Mouse (Mus musculus): ENCODE data around the gene Dbp. TPM values are rescaled to one million over a fixed set of nuclear protein-coding genes. Genes with fewer than 3 reads are reported as not detected.

Gene Dbp
- polyA plus RNA-seq, 1 experiment = 20.0 TPM

DNA sequence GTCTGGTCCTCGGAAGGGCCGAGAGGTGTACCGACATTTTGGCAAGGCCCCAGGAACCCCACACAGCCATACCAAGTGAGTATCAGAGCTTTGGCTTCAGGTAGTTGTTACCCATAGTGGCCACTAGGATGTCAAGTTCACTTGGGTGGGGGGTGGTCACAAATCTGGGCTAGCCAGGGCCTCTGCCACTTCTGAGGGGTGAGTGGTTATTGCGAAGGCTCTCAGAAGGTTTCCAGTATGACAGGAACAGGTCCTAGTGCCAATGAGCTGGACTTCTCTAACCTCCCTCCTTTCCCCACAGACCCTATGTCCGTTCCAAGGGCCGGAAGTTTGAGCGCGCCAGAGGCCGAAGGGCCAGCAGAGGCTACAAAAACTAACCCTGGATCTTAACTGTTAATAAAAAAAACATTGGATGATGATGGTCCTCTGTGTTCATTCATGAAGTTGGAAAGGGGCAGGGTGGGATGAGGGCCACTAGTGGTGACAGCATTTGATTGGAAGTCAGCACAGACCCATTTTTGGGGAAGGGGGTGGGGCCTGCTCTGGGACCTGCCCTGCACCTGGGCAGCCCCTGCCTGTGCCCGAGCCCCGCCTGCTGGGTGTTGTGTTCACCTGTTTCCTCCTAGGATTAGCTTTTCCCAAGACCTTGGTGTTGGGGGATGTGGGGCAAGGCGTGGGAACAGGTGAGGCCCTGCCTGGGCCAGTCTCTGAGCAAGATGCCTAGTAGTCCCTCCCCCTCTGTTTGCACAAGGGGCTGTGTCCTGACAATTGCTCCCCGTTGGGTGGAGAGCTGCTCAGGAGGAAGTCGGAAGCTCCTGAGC lies 15.7 kb downstream of the Dbp start, which contains the start of gene Fam83e:
TSS of gene Fam83e (plus strand) at position 800 of the 821 bp plus-strand sequence.
- no peaks in the 10 kb centered on the region for H3K27me3 ChIP-seq (ENCODE audit: control insufficient read depth, insufficient read depth, low read length)
- peaks cover 26% of the 10 kb centered on the region for H3K36me3 ChIP-seq (ENCODE audit: control insufficient read depth, insufficient read depth, low read length)
- no peak within 1 kb of the TSS for H3K4me3 ChIP-seq (ENCODE audit: extremely low read depth, insufficient read depth, insufficient read length)
- no peak for TF ChIP-seq POLR2A (IDR thresholded peaks at IDR 0.05; ENCODE audit: low read depth, low read length)
- TF ChIP-seq CTCF (IDR thresholded peaks at IDR 0.05; ENCODE audit: extremely low read depth, insufficient read depth, insufficient read length, insufficient replicate concordance) = no peak
- DNase-seq (ENCODE audit: low read depth in 1 of 2, low spot score in 2 of 2) = no peak
- H3K27ac ChIP-seq (ENCODE audit: insufficient read depth, low read length) = no peak within 1 kb of the TSS
- H3K4me1 ChIP-seq (ENCODE audit: control insufficient read depth, insufficient read depth, insufficient read length) = peaks cover 2% of the 10 kb centered on the region; the same call in 1 of the 2 replicates
- WGBS = 88% methylated on average over 14 of the region's 14 CpGs

DNA sequence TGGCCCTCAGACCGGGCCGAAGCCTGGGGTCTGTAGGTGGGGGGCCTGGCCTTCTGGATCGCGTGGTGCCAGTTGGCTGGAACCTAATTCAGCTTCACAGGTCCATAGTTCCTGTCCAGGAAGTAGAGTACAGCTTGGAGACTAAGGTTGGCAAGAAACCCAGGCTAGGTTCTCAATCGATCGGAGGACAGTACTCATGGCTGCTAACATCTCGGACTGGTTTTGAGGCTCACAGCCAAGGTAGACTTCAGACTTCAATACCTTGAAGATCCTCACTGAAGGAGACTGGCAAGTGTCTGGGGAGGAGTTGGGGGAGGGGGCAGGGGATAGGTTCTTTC lies 16.3 kb downstream of the Dbp start:
- H3K4me3 ChIP-seq (ENCODE audit: extremely low read depth, insufficient read depth, insufficient read length) = no peak overlapping the region
- no peak for TF ChIP-seq CTCF (IDR thresholded peaks at IDR 0.05; ENCODE audit: extremely low read depth, insufficient read depth, insufficient read length, insufficient replicate concordance)
- no peaks in the 10 kb centered on the region for H3K27me3 ChIP-seq (ENCODE audit: control insufficient read depth, insufficient read depth, low read length)
- H3K27ac ChIP-seq (ENCODE audit: insufficient read depth, low read length) = no peak overlapping the region
- DNase-seq (ENCODE audit: low read depth in 1 of 2, low spot score in 2 of 2) = no peak
- H3K4me1 ChIP-seq (ENCODE audit: control insufficient read depth, insufficient read depth, insufficient read length) = no peaks in the 10 kb centered on the region; the same call in 1 of the 2 replicates
- WGBS = 89% methylated on average over 7 of the region's 7 CpGs
- H3K36me3 ChIP-seq (ENCODE audit: control insufficient read depth, insufficient read depth, low read length) = peaks cover 26% of the 10 kb centered on the region

GRCm38 (mm10) chr7:45721642-45722347 lies 16.9 kb downstream of the Dbp start:
- H3K27ac ChIP-seq (ENCODE audit: insufficient read depth, low read length) = no peak overlapping the region
- H3K4me1 ChIP-seq (ENCODE audit: control insufficient read depth, insufficient read depth, insufficient read length) = no peaks in the 10 kb centered on the region; the same call in 1 of the 2 replicates
- H3K36me3 ChIP-seq (ENCODE audit: control insufficient read depth, insufficient read depth, low read length) = peaks cover 26% of the 10 kb centered on the region
- no peak overlapping the region for H3K4me3 ChIP-seq (ENCODE audit: extremely low read depth, insufficient read depth, insufficient read length)
- 92% methylated on average over 13 of the region's 13 CpGs for WGBS
- TF ChIP-seq POLR2A (IDR thresholded peaks at IDR 0.05; ENCODE audit: low read depth, low read length) (no peak), CTCF (IDR thresholded peaks at IDR 0.05; ENCODE audit: extremely low read depth, insufficient read depth, insufficient read length, insufficient replicate concordance) (no peak)
- DNase-seq (ENCODE audit: low read depth in 1 of 2, low spot score in 2 of 2) = no peak
- H3K27me3 ChIP-seq (ENCODE audit: control insufficient read depth, insufficient read depth, low read length) = no peaks in the 10 kb centered on the region

GRCm38 (mm10) chr7:45722348-45722713 lies 17.4 kb downstream of the Dbp start:
- TF ChIP-seq POLR2A (IDR thresholded peaks at IDR 0.05; ENCODE audit: low read depth, low read length) = no peak
- no peak for TF ChIP-seq CTCF (IDR thresholded peaks at IDR 0.05; ENCODE audit: extremely low read depth, insufficient read depth, insufficient read length, insufficient replicate concordance)
- Histone ChIP-seq H3K4me1 (ENCODE audit: control insufficient read depth, insufficient read depth, insufficient read length) (no peaks in the 10 kb centered on the region; the same call in 1 of the 2 replicates), H3K27ac (ENCODE audit: insufficient read depth, low read length) (no peak overlapping the region), H3K27me3 (ENCODE audit: control insufficient read depth, insufficient read depth, low read length) (no peaks in the 10 kb centered on the region), H3K4me3 (ENCODE audit: extremely low read depth, insufficient read depth, insufficient read length) (no peak overlapping the region), H3K36me3 (ENCODE audit: control insufficient read depth, insufficient read depth, low read length) (peaks cover 26% of the 10 kb centered on the region)
- no peak for DNase-seq (ENCODE audit: low read depth in 1 of 2, low spot score in 2 of 2)
- 82% methylated on average over 13 of the region's 13 CpGs for WGBS

GRCm38 (mm10) chr7:45723301-45723700 lies 18.4 kb downstream of the Dbp start:
- no peak overlapping the region for H3K27ac ChIP-seq (ENCODE audit: insufficient read depth, low read length)
- WGBS = 97% methylated on average over 4 of the region's 4 CpGs
- no peak for DNase-seq (ENCODE audit: low read depth in 1 of 2, low spot score in 2 of 2)

DNA sequence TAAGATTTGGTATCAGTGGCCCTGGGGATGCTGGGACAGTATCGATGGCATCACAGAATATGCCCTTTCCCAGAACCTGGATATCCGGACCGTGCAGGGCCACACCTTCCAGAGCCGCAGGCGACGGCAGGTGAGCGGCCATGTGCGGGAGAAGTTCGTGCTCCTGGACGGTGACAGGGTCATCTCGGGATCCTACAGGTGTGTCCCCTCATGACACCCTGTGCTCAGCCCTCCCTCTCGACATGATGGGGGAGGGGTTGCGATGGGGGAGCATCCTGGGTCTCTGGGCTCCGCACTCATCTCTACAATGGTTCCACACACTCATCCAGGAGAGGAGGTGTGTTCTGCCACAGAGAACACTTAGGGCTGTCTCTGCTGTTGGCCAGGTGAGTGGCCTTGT lies 18.9 kb downstream of the Dbp start:
- 97% methylated on average over 14 of the region's 14 CpGs for WGBS
- no peaks in the 10 kb centered on the region for H3K27me3 ChIP-seq (ENCODE audit: control insufficient read depth, insufficient read depth, low read length)
- DNase-seq (ENCODE audit: low read depth in 1 of 2, low spot score in 2 of 2) = no peak
- no peak for TF ChIP-seq POLR2A (IDR thresholded peaks at IDR 0.05; ENCODE audit: low read depth, low read length)
- TF ChIP-seq CTCF (IDR thresholded peaks at IDR 0.05; ENCODE audit: extremely low read depth, insufficient read depth, insufficient read length, insufficient replicate concordance) = no peak
- H3K4me3 ChIP-seq (ENCODE audit: extremely low read depth, insufficient read depth, insufficient read length) = no peak overlapping the region
- H3K27ac ChIP-seq (ENCODE audit: insufficient read depth, low read length) = no peak overlapping the region
- no peaks in the 10 kb centered on the region; the same call in 1 of the 2 replicates for H3K4me1 ChIP-seq (ENCODE audit: control insufficient read depth, insufficient read depth, insufficient read length)
- H3K36me3 ChIP-seq (ENCODE audit: control insufficient read depth, insufficient read depth, low read length) = peaks cover 26% of the 10 kb centered on the region

More at GRCm38 (mm10) chr7:45723301-45723700, 18.4 kb downstream of the Dbp start:
- H3K4me3 ChIP-seq (ENCODE audit: extremely low read depth, insufficient read depth, insufficient read length) = no peak overlapping the region
- TF ChIP-seq POLR2A (IDR thresholded peaks at IDR 0.05; ENCODE audit: low read depth, low read length) (no peak), CTCF (IDR thresholded peaks at IDR 0.05; ENCODE audit: extremely low read depth, insufficient read depth, insufficient read length, insufficient replicate concordance) (no peak)
- H3K36me3 ChIP-seq (ENCODE audit: control insufficient read depth, insufficient read depth, low read length) = peaks cover 26% of the 10 kb centered on the region
- H3K27me3 ChIP-seq (ENCODE audit: control insufficient read depth, insufficient read depth, low read length) = no peaks in the 10 kb centered on the region
- H3K4me1 ChIP-seq (ENCODE audit: control insufficient read depth, insufficient read depth, insufficient read length) = no peaks in the 10 kb centered on the region; the same call in 1 of the 2 replicates
